Mouse (Mus musculus): Measurements from ENCODE around the gene Ddx52.

- TF ChIP-seq POLR2A (IDR thresholded peaks at IDR 0.05; ENCODE audit: borderline replicate concordance, extremely low read depth, insufficient read depth, insufficient read length, poor library complexity, severe bottlenecking): no peak
- TF ChIP-seq CTCF (IDR thresholded peaks at IDR 0.05; ENCODE audit: borderline replicate concordance, extremely low read depth, insufficient read depth, insufficient read length): no peak
These were observed 45.1 kb upstream of the Ddx52 start for GRCm38 (mm10) chr11:83896430-83897410.
